Mouse (Mus musculus) kidney, embryonic 16.5 days (tissue): ENCODE data around the gene Gm11559. TPM values are rescaled to one million over a fixed set of nuclear protein-coding genes. Genes with fewer than 3 reads are reported as not detected.
"Not testable (repeated sequence)": the region's sequence is repeated elsewhere in the genome, so short reads cannot be mapped to it uniquely, and the experiment has no call there.

Experiments used
- ATAC-seq: fragments of 200-750 bp; cut with Nextera tagmentation; 2 replicates; pipeline ENCODE4 v1.8.0; 2017; ENCODE audit warnings: moderate TSS enrichment; ENCODE audit not compliant: low FRiP score, low TSS enrichment
- H3K27ac ChIP-seq: fragments of 300-500 bp; sonication (generic); 2 replicates; pipeline ENCODE4 v1.5.1; 2014; ENCODE audit warnings: low read length
- H3K27me3 ChIP-seq: fragments of 300-500 bp; sonication (generic); 2 replicates; pipeline ENCODE4 v1.6.1; 2014; ENCODE audit warnings: low read length, control low read depth, mixed read lengths; ENCODE audit not compliant: insufficient read depth
- H3K36me3 ChIP-seq: fragments of 300-500 bp; sonication (generic); 2 replicates; pipeline ENCODE4 v1.6.1; 2014; ENCODE audit warnings: low read length, control low read depth, mixed read lengths; ENCODE audit not compliant: insufficient read depth
- H3K4me1 ChIP-seq: fragments of 300-500 bp; sonication (generic); 2 replicates; pipeline ENCODE4 v1.6.1; 2014; ENCODE audit warnings: low read length, control low read depth, mixed read lengths; ENCODE audit not compliant: insufficient read depth
- H3K4me2 ChIP-seq: fragments of 300-500 bp; sonication (generic); replicated peaks from 2 replicates; pipeline ENCODE4 v1.6.1; 2014; ENCODE audit warnings: low read depth, low read length
- H3K4me3 ChIP-seq: fragments of 300-500 bp; sonication (generic); 2 replicates; pipeline ENCODE4 v1.5.1; 2014; ENCODE audit warnings: mild to moderate bottlenecking, low read length
- H3K9ac ChIP-seq: fragments of 300-500 bp; sonication (generic); replicated peaks from 2 replicates; pipeline ENCODE4 v1.6.1; 2014; ENCODE audit warnings: low read length
- H3K9me3 ChIP-seq: fragments of 300-500 bp; sonication (generic); 2 replicates; pipeline ENCODE4 v1.6.1; 2016; ENCODE audit warnings: low read length, control low read depth
- WGBS: fragments of 180-500 bp; shearing (Covaris S2); extraction: QIAGEN DNeasy Blood & Tissue Kit; methylation state at CpG from one replicate; pipeline ENCODE4 v1.1.7; 2014; 5-methylcytosine and 5-hydroxymethylcytosine counted together
- polyA plus RNA-seq: library from polyadenylated mRNA; unstranded; fragments of >200 nt; fragmentation: Nextera tagmentation; extraction: Ambion mirVana; gene quantifications from 2 replicates; pipeline ENCODE4 v1.2.1, GENCODE M21; 2015

The Gm11559 gene
- polyA plus RNA-seq, 1 experiment from 2014 or later = not detected

- 41% methylated on average over 1 of the region's 1 CpGs for WGBS
Observed at GRCm38 (mm10) chr11:99878887-99879286, 14.6 kb downstream of the Gm11559 start, which contains the start of gene Gm11567. Gene Gm11567, plus strand, starts transcription at chr11:99879187.

GRCm38 (mm10) chr11:99907620-99908019 is 43.3 kb downstream of the Gm11559 start, which contains the start of gene Krtap31-1:
Gene Krtap31-1, plus strand, starts transcription at chr11:99907920.
- Histone ChIP-seq H3K27me3 (no peaks in the 10 kb centered on the region), H3K36me3 (no peaks in the 10 kb centered on the region), H3K9ac (no peak within 1 kb of the TSS), H3K9me3 (no peaks in the 10 kb centered on the region), H3K4me3 (no peak within 1 kb of the TSS), H3K4me2 (no peak within 1 kb of the TSS), H3K4me1 (no peaks in the 10 kb centered on the region), H3K27ac (no peak within 1 kb of the TSS)
- no peak for ATAC-seq
- WGBS = 83% methylated on average over 2 of the region's 2 CpGs

More at GRCm38 (mm10) chr11:99878887-99879286, 14.6 kb downstream of the Gm11559 start, which contains the start of gene Gm11567:
- H3K4me1 ChIP-seq, H3K4me2 ChIP-seq, H3K4me3 ChIP-seq, H3K9me3 ChIP-seq, H3K36me3 ChIP-seq, ATAC-seq, H3K27me3 ChIP-seq, H3K27ac ChIP-seq, H3K9ac ChIP-seq: not testable (repeated sequence)

- Histone ChIP-seq H3K27ac (no peak within 1 kb of the TSS), H3K4me1 (no peaks in the 10 kb centered on the region), H3K27me3 (no peaks in the 10 kb centered on the region), H3K9me3 (no peaks in the 10 kb centered on the region), H3K36me3 (no peaks in the 10 kb centered on the region), H3K4me3 (no peak within 1 kb of the TSS), H3K9ac (no peak within 1 kb of the TSS), H3K4me2 (no peak within 1 kb of the TSS)
- no peak for ATAC-seq
- WGBS = 92% methylated on average over 3 of the region's 3 CpGs
Observed at GRCm38 (mm10) chr11:99914451-99914850, 50.2 kb downstream of the Gm11559 start, which contains the start of gene Gm11565. Gene Gm11565, plus strand, starts transcription at chr11:99914751.

Other genes starting within 250 kb of the Gm11559 start
- gene Krtap2-4, start 249.6 kb upstream of the Gm11559 start, polyA plus RNA-seq = not detected in 2 replicates
- gene Gm11562, start 244.0 kb upstream of the Gm11559 start, polyA plus RNA-seq = not detected in 2 replicates
- gene Krtap4-1, start 236.2 kb upstream of the Gm11559 start, polyA plus RNA-seq = not detected in 2 replicates
- gene Krtap4-2, start 229.4 kb upstream of the Gm11559 start, polyA plus RNA-seq = not detected in 2 replicates
- not detected in 2 replicates for gene Krtap4-7, start 220.4 kb upstream of the Gm11559 start, polyA plus RNA-seq
- gene Gm11555, start 214.2 kb upstream of the Gm11559 start, polyA plus RNA-seq = not detected in 2 replicates
- gene Gm11563, start 205.5 kb upstream of the Gm11559 start, polyA plus RNA-seq = not detected in 2 replicates
- not detected in 2 replicates for gene Krtap4-6, start 198.5 kb upstream of the Gm11559 start, polyA plus RNA-seq
- not detected in 2 replicates for gene Gm14190, start 173.7 kb upstream of the Gm11559 start, polyA plus RNA-seq
- not detected in 2 replicates for gene Gm14180, start 130.2 kb upstream of the Gm11559 start, polyA plus RNA-seq
- gene Gm11595, start 91.6 kb upstream of the Gm11559 start, polyA plus RNA-seq = not detected in 2 replicates
- gene Krtap4-8, start 83.8 kb upstream of the Gm11559 start, polyA plus RNA-seq = not detected in 2 replicates
- not detected in 2 replicates for gene Krtap4-9, start 79.3 kb upstream of the Gm11559 start, polyA plus RNA-seq
- not detected in 2 replicates for gene Gm11596, start 71.0 kb upstream of the Gm11559 start, polyA plus RNA-seq
- gene Gm11569, start 65.5 kb upstream of the Gm11559 start, polyA plus RNA-seq = not detected in 2 replicates
- gene Gm11554, start 60.0 kb upstream of the Gm11559 start, polyA plus RNA-seq = not detected in 2 replicates
- not detected in 2 replicates for gene Krtap4-13, start 54.6 kb upstream of the Gm11559 start, polyA plus RNA-seq
- not detected in 2 replicates for gene Gm11564, start 48.8 kb upstream of the Gm11559 start, polyA plus RNA-seq
- not detected in 2 replicates for gene 2300003K06Rik, start 26.4 kb upstream of the Gm11559 start, polyA plus RNA-seq
- gene Krtap4-16, start 12.9 kb upstream of the Gm11559 start, polyA plus RNA-seq = not detected in 2 replicates
- not detected in 2 replicates for gene Gm11568, start 6.6 kb upstream of the Gm11559 start, polyA plus RNA-seq
- not detected in 2 replicates for gene Krtap9-1, start 8.9 kb downstream of the Gm11559 start, polyA plus RNA-seq
- gene Gm11567, start 14.7 kb downstream of the Gm11559 start, polyA plus RNA-seq = not detected in 2 replicates
- gene Krtap31-1, start 43.4 kb downstream of the Gm11559 start, polyA plus RNA-seq = not detected in 2 replicates
- not detected in 2 replicates for gene Gm11565, start 50.3 kb downstream of the Gm11559 start, polyA plus RNA-seq
- not detected in 2 replicates for gene Krtap31-2, start 71.8 kb downstream of the Gm11559 start, polyA plus RNA-seq
- gene Krtap9-5, start 84.0 kb downstream of the Gm11559 start, polyA plus RNA-seq = not detected in 2 replicates
- not detected in 2 replicates for gene Krtap29-1, start 114.6 kb downstream of the Gm11559 start, polyA plus RNA-seq
- not detected in 2 replicates for gene Krtap16-1, start 122.1 kb downstream of the Gm11559 start, polyA plus RNA-seq
- not detected in 2 replicates for gene Krtap17-1, start 129.5 kb downstream of the Gm11559 start, polyA plus RNA-seq
- gene Krt33a, start 151.7 kb downstream of the Gm11559 start, polyA plus RNA-seq = not detected in 2 replicates
- gene Krt33b, start 165.4 kb downstream of the Gm11559 start, polyA plus RNA-seq = 0.10 TPM in 1 of 2 replicates, not detected in the other
- gene Krt34, start 177.1 kb downstream of the Gm11559 start, polyA plus RNA-seq = not detected in 2 replicates
- gene Krt31, start 186.1 kb downstream of the Gm11559 start, polyA plus RNA-seq = not detected in 2 replicates
- not detected in 2 replicates for gene Krt32, start 223.8 kb downstream of the Gm11559 start, polyA plus RNA-seq
- gene Krt35, start 231.8 kb downstream of the Gm11559 start, polyA plus RNA-seq = not detected in 2 replicates
- gene Krt36, start 241.2 kb downstream of the Gm11559 start, polyA plus RNA-seq = 1.1 and 1.6 TPM in 2 replicates